Mouse (Mus musculus) heart, adult 2 months (tissue): ENCODE measurements around the gene Ern1.

ENCODE experiments used
- CTCF ChIP-seq: fragments of 200-600 bp; IDR thresholded peaks from 2 replicates; pipeline ENCODE4 v1.8.1; 2022; ENCODE audit warnings: antibody characterized with exemption, mild to moderate bottlenecking, moderate library complexity
- POLR2A ChIP-seq: fragments of 200-500 bp; IDR thresholded peaks from 2 replicates; pipeline ENCODE4 v1.6.1; 2011; ENCODE audit warnings: mild to moderate bottlenecking, low read depth, low read length, control low read depth; ENCODE audit not compliant: insufficient read depth

DNA sequence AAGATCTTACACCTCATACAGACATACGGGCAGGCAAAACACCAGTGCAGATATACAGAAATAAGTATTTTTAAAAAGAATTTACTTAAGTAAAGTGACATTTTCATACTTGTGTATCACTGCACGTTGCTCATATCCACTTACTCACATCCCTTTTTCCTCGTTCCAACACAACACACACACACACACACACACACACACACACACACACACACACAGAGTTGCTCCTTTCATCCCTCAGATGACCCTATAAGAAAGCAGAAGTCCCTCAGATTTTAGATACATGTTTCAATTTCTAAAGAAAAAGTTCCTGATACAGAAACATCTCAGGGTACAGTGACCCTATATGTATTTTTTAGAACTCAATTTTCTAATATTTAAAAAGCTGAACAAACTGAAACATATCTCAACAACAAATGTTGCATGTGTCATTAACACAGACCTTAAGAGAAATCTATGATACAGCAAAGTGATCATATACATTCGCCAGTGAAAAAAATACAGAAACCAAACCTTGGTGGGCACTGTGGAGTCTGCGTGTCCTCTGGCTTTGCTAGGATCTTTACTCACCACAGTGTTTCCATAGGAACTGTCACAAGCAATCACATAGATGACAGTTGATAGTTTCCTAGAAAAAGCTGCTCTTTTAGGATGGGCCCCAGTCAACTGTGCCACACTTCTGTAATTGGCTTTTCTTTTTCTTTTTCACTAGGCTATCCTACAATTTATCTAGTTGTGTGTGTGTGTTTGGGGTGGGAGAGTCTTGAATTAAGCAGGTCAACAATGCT, 26.3 kb downstream of the Ern1 start:
- TF ChIP-seq POLR2A (no peak), CTCF (no peak)
